Mouse (Mus musculus) spleen, adult 2 months (tissue): Measurements from ENCODE around the gene Gm21409. TPM values are rescaled to one million over a fixed set of nuclear protein-coding genes. Genes with fewer than 3 reads are reported as not detected.
"Not testable (repeated sequence)": the region's sequence is repeated elsewhere in the genome, so short reads cannot be mapped to it uniquely, and the experiment has no call there.

Experiments
- DNase-seq, 2 experiments: peaks; one replicate each; pipeline versions ENCODE4 v3.0.0 to v3.0.0-alpha.2; 2012 to 2021; ENCODE audit warnings: low spot score in 2 of 2, low read depth in 1 of 2
- H3K27ac ChIP-seq: fragments of 200-500 bp; 2 replicates; pipeline ENCODE4 v1.5.1; 2012; ENCODE audit warnings: low read length, inconsistent platforms; ENCODE audit not compliant: insufficient read depth
- H3K27me3 ChIP-seq: fragments of 200-500 bp; 2 replicates; pipeline ENCODE4 v1.6.1; 2012; ENCODE audit warnings: mild to moderate bottlenecking, moderate library complexity, low read length, inconsistent platforms; ENCODE audit not compliant: control insufficient read depth, insufficient read depth
- H3K36me3 ChIP-seq: fragments of 200-500 bp; 2 replicates; pipeline ENCODE4 v1.6.1; 2012; ENCODE audit warnings: mild to moderate bottlenecking, low read length, inconsistent platforms; ENCODE audit not compliant: control insufficient read depth, insufficient read depth
- H3K4me1 ChIP-seq: fragments of 200-500 bp; 2 replicates; pipeline ENCODE4 v1.6.1; 2011; ENCODE audit warnings: inconsistent platforms; ENCODE audit not compliant: control insufficient read depth, insufficient read depth, insufficient read length
- H3K4me3 ChIP-seq: fragments of 200-500 bp; 2 replicates; pipeline ENCODE4 v1.5.1; 2011; ENCODE audit warnings: mild to moderate bottlenecking, inconsistent platforms; ENCODE audit not compliant: insufficient read depth, insufficient read length; ENCODE audit errors: extremely low read depth
- WGBS: fragments of 180-500 bp; shearing (Covaris S2); methylation state at CpG from one replicate; pipeline ENCODE4 v1.1.7; 2018; 5-methylcytosine and 5-hydroxymethylcytosine counted together
- polyA plus RNA-seq: library from polyadenylated mRNA; depleted of rRNA; stranded (reverse); fragments of >200 nt; gene quantifications from 2 replicates; pipeline ENCODE4 v1.2.3, GENCODE M21; 2012; rRNA removed

Gm21409 gene
- polyA plus RNA-seq = not detected in 2 replicates

DNA sequence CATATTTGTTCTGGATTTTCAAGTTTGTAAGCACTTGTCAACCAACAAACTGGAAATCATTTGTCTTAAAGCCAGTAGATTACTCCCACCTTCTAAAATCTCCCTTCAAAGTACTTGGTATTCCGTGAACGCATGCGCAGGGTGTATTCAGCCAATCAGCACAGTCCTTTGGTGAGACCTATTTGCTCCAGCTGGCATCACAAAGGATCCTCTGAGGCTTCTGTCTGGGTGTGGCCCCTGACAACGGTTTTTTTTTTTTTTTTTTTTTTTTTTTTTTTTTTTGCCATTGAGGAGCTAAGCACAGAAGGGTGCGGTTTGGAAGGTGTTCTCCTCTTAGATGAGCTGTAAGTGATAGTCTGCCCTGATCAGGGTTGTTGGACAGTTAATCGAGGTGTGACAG, at the start of gene Gm21409:
Gene Gm21409 (plus strand): TSS at position 301 of the 400 bp plus-strand sequence.
- H3K36me3 ChIP-seq, H3K4me1 ChIP-seq, H3K27me3 ChIP-seq, DNase-seq, H3K27ac ChIP-seq, H3K4me3 ChIP-seq: not testable (repeated sequence)
- no CpG with 5 or more reads among the region's 6 CpGs for WGBS

Other genes with a start within 250 kb of the Gm21409 start
- not detected in 2 replicates for gene Gm21394, start 181.8 kb upstream of the Gm21409 start, polyA plus RNA-seq